Mouse (Mus musculus) intestine, embryonic 14.5 days (tissue): Measurements from ENCODE around the gene Gm44596. TPM values are rescaled to one million over a fixed set of nuclear protein-coding genes. Genes with fewer than 3 reads are reported as not detected.
A peak's percentile ranks its signal among the peaks of the same experiment; 100 is the strongest.

Experiments
- ATAC-seq: fragments of 200-750 bp; cut with Nextera tagmentation; replicated peaks from 2 replicates; pipeline ENCODE4 v1.8.0; 2017; ENCODE audit warnings: low read depth, moderate number of reproducible peaks, moderate TSS enrichment, moderate library complexity; ENCODE audit not compliant: low FRiP score, low TSS enrichment
- DNase-seq: peaks from one replicate; pipeline ENCODE4 v3.0.0-alpha.2; 2018; ENCODE audit warnings: low spot score
- H3K27ac ChIP-seq: fragments of 300-500 bp; sonication (generic); 2 replicates; pipeline ENCODE4 v1.5.1; 2014; ENCODE audit warnings: low read depth, mild to moderate bottlenecking, control low read depth
- H3K27me3 ChIP-seq: fragments of 300-500 bp; sonication (generic); replicated peaks from 2 replicates; pipeline ENCODE4 v1.6.1; 2014; ENCODE audit warnings: low read length, control low read depth; ENCODE audit not compliant: control insufficient read depth, insufficient read depth
- H3K36me3 ChIP-seq: fragments of 300-500 bp; sonication (generic); 2 replicates; pipeline ENCODE4 v1.6.1; 2014; ENCODE audit warnings: low read length, control low read depth; ENCODE audit not compliant: control insufficient read depth, insufficient read depth
- H3K4me1 ChIP-seq: fragments of 300-500 bp; sonication (generic); replicated peaks from 2 replicates; pipeline ENCODE4 v1.6.1; 2014; ENCODE audit warnings: low read length, control low read depth, mixed read lengths; ENCODE audit not compliant: control insufficient read depth, insufficient read depth
- H3K4me2 ChIP-seq: fragments of 300-500 bp; sonication (generic); 2 replicates; pipeline ENCODE4 v1.6.1; 2014; ENCODE audit warnings: low read length
- H3K4me3 ChIP-seq: fragments of 300-500 bp; sonication (generic); 2 replicates; pipeline ENCODE4 v1.5.1; 2014; ENCODE audit warnings: low read depth, low read length, control low read depth, mixed read lengths
- H3K9ac ChIP-seq: fragments of 300-500 bp; sonication (generic); 2 replicates; pipeline ENCODE4 v1.6.1; 2014; ENCODE audit warnings: mild to moderate bottlenecking, low read length
- H3K9me3 ChIP-seq: fragments of 300-500 bp; sonication (generic); 2 replicates; pipeline ENCODE4 v1.6.1; 2016; ENCODE audit warnings: low read length, control low read depth; ENCODE audit not compliant: control insufficient read depth
- WGBS: fragments of 180-500 bp; shearing (Covaris S2); extraction: QIAGEN DNeasy Blood & Tissue Kit; methylation state at CpG from one replicate; pipeline ENCODE4 v1.1.7; 2014; 5-methylcytosine and 5-hydroxymethylcytosine counted together
- polyA plus RNA-seq: library from polyadenylated mRNA; unstranded; fragments of >200 nt; fragmentation: Nextera tagmentation; extraction: Ambion mirVana; gene quantifications from 2 replicates; pipeline ENCODE4 v1.2.1, GENCODE M21; 2014

The Gm44596 gene
- polyA plus RNA-seq, 1 experiment from 2014 or later, result not detected

DNA sequence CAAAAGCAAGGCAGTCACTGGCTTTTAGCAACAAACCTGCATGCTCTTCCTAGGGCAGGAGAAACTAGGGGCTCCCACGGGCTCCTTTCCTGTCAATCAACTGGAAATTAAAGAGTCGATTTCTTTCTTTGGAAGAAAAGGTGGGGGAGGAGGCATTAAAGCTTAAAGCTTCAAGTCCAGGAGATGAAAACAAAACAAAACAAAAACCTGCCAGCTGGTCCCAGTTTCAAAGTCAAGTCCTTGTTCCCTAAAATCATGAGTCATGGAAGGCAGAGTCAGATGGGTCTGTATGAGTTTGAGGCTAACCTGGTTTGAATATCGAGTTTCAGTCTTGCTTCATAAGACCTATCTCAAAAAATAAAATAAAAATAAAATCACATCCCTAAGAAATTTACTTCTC lies 21.2 kb upstream of the Gm44596 start:
- H3K4me3 ChIP-seq, result no peak overlapping the region

DNA sequence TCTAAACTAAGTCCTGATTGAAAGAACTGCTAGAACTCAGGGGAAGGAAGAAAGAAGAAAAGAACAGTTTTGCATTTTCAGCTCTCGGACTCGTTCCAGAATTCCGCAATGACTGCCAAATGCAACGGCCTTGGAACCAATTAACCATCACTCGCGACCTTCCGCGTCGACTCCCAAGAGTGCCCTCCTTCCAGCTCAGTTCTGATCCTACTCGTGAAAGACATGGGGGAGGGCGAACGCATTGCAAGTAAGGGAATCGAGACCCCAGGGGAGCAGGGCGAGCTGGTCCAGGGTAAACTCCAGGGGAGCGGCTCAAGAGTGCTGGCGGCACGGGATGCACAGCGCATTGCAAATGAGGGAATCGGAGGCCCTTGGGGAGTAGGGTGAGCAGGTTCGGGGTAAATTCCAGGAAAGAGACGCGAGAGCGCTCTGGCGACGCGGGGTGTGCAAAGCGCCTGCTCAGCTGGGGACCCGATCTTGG lies 20.1 kb upstream of the Gm44596 start:
- Histone ChIP-seq H3K36me3 (peaks cover 35% of the 10 kb centered on the region), H3K27ac (peak overlapping the region; percentile 73), H3K27me3 (no peaks in the 10 kb centered on the region), H3K9ac (peak overlapping the region; percentile 65), H3K9me3 (no peaks in the 10 kb centered on the region), H3K4me2 (peak overlapping the region; percentile 81), H3K4me3 (peak overlapping the region; percentile 54), H3K4me1 (peaks cover 10% of the 10 kb centered on the region)
- DNase-seq (no peak), ATAC-seq (peak; percentile 73)
- WGBS, result under 1% methylated on average over 28 of the region's 28 CpGs

More for the DNA sequence above, 21.2 kb upstream of the Gm44596 start:
- Histone ChIP-seq H3K4me1 (peaks cover 10% of the 10 kb centered on the region), H3K4me2 (peak overlapping the region; percentile 81; the same call in 1 of the 2 replicates), H3K9ac (no peak overlapping the region), H3K27ac (no peak overlapping the region), H3K27me3 (no peaks in the 10 kb centered on the region), H3K9me3 (no peaks in the 10 kb centered on the region), H3K36me3 (peaks cover 35% of the 10 kb centered on the region)
- ATAC-seq (no peak), DNase-seq (no peak)
- WGBS, result 75% methylated on average over 3 of the region's 3 CpGs

DNA sequence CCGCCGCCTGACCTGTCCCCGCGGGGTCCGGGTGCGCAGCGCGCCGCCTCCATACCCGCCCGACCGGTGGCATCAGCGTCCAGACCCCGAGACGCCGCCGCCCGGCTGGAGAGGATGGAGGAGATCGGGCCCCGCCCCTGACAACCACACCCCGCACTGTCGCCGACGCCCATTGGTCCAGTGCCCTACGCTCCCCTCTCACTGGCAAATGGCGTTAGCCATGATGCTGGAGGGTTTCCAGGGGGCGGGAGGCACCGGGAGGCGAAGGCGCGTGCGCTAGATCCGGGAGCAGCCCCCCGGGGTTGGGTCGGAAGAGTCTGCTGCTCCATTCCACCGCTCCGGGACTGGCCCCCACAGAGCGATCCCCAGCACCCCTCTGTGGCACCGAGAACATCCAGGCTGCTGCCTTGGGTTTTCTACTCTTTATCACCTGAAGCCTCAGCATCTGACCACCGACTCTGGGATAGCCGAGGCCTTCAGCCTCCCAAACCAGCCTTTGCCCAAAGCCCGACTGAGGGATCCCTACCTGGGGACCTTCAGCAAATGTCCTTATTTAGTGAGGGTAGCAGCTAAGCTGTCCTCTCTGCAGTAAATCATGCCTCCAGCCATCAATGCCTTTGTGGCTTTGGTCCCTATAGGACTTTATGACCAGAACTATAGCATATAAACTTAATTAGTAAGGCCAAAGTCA lies 19.4 kb upstream of the Gm44596 start, which contains the start of gene Tulp3:
Gene Tulp3 (minus strand): TSS at position 126 of the 691 bp plus-strand sequence.
- peak within 1 kb of the TSS; percentile 81 for H3K4me2 ChIP-seq
- ATAC-seq (peak; percentile 99), DNase-seq (peak; percentile 99)
- peak within 1 kb of the TSS; percentile 65 for H3K9ac ChIP-seq
- H3K4me3 ChIP-seq, result peak within 1 kb of the TSS; percentile 54
- no peaks in the 10 kb centered on the region for H3K9me3 ChIP-seq
- WGBS, result 0% methylated on average over 42 of the region's 42 CpGs
- no peaks in the 10 kb centered on the region for H3K27me3 ChIP-seq
- H3K27ac ChIP-seq, result peak within 1 kb of the TSS; percentile 73
- peaks cover 30% of the 10 kb centered on the region for H3K36me3 ChIP-seq
- peaks cover 13% of the 10 kb centered on the region for H3K4me1 ChIP-seq

DNA sequence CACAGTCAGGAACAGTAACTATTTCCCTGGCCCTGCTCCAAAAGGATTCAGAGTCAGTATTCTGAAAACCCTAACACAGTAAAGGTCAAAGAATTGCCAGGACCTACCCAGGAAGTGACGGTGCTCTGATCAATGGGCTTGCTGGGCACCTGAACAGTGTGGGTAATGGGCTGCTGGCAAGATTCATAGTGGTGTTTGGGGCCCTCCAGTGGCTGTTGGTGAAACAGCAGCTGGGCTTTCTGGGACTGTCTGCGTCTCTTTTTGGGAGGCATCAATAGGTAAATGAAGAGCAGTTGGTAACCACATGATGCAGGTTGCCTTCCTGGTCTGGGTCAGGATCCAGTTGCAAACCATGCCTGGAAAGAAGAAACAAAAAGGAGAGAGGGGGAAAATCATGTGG lies 16.3 kb upstream of the Gm44596 start:
- H3K4me3 ChIP-seq, result no peak overlapping the region
- peaks cover 26% of the 10 kb centered on the region for H3K4me1 ChIP-seq
- H3K4me2 ChIP-seq, result no peak overlapping the region
- H3K36me3 ChIP-seq, result peaks cover 27% of the 10 kb centered on the region
- no peak overlapping the region for H3K27ac ChIP-seq
- no peaks in the 10 kb centered on the region for H3K27me3 ChIP-seq
- WGBS, result 21% methylated on average over 2 of the region's 2 CpGs
- ATAC-seq (no peak), DNase-seq (peak; percentile 81)
- no peaks in the 10 kb centered on the region for H3K9me3 ChIP-seq
- no peak overlapping the region for H3K9ac ChIP-seq

DNA sequence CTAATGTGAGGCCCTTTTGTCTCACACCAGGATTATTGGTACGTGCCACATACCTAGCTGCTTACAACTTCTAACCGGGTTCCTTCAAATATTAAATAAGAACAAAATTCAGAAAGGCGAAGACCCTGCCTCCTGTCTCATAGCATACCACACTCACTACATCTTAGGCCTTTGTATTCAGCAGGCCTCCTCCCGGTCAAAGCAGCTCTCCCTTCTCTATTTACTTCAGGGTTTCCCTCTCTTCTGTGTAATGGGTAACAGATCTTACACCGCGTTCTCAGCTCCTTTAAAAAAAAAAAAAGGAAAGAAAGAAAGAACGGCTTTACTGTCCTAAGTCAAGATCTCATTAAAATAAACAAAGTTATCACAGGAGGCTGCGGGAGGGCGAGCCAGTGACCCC lies 13.4 kb upstream of the Gm44596 start:
- Histone ChIP-seq H3K27ac (peak overlapping the region; percentile 95), H3K36me3 (peaks cover 36% of the 10 kb centered on the region), H3K27me3 (no peaks in the 10 kb centered on the region), H3K4me2 (peak overlapping the region; percentile 79), H3K4me1 (peaks cover 17% of the 10 kb centered on the region), H3K9ac (peak overlapping the region; percentile 92), H3K9me3 (no peaks in the 10 kb centered on the region), H3K4me3 (peak overlapping the region; percentile 67)
- ATAC-seq (no peak), DNase-seq (peak; percentile 52)
- WGBS, result 17% methylated on average over 9 of the region's 9 CpGs

DNA sequence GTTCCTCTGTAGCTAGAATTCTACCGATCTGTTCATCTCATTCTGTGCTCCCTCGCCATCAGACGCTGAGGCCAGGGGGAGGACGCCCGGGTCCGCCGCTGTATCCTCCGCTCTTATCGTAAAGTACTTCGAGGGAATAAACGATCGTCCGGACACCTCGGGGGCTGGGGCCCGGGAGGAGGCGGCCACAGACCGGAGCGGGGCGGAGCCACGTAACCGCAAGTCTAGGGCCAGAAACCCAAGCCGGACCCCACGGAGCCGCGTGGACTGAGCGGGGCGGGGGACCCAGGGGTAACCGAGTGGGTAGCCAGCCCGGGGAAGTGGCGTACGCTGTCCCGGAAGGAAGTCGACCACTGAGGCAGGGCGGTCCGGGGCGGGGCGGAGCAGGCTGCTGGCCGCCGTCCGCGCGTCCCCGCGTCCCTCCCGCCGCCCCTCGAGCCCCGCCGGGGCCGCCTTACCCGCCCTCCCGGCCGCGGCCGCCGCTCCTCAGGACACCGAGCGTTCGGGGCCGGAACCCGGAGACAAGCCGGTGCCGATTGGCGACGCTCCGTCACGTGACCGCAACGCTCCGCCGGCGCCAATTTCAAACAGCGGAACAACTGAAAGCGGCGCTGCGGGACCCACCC lies 12.8 kb upstream of the Gm44596 start, which contains the start of the genes Rhno1 and Foxm1:
Gene Rhno1 (minus strand): TSS at position 531 of the 626 bp plus-strand sequence.
Gene Foxm1 (plus strand): TSS at position 587 of the 626 bp plus-strand sequence.
- peak within 1 kb of the TSS; percentile 67 for H3K4me3 ChIP-seq
- ATAC-seq, result peak; percentile 89
- under 1% methylated on average over 70 of the region's 76 CpGs for WGBS

DNA sequence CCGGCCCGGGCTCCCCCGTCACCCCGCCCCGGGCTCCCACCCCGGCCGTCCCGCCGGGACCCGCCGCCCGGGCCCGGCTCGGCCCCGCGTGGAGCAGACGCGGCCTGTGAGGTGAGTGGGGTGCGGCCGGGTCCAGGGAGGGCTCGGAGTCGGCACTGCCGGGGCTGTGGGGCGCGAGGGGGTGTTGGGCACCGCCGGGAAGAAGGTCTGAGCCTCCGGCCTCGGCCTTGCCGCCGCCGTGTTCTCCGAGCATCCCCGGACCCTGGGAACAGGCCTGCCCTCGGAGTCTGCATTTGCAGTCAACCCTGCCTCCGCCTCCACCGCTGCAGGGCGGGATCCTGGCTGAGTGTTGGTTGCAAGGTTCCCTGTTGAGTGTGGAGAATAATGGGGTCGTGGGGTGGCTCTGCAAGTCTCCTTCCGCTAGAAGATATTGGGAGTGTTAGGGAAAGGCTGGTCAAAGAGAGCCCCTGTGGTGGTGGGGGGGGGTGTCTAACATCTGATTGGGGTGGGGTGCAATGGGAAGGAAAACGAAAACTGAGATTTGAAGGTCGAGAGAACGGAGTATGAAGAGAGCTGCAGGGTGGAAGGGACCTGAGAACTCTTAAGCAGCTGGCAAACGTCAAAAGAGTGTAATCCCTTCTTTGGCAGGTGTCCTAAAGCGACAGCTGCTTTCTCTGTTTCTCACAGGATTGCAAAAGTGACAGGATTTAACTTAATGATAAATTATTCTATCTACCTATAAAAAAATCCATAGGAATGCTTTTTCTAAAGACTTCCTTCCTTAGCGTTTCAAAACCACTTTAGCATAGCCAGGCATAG lies 12.1 kb upstream of the Gm44596 start:
- DNase-seq (peak; percentile 83), ATAC-seq (no peak; the same call in 1 of the 2 replicates)
- H3K4me2 ChIP-seq, result peak overlapping the region; percentile 79
- 1% methylated on average over 45 of the region's 46 CpGs for WGBS
- H3K27ac ChIP-seq, result peak overlapping the region; percentile 95
- peak overlapping the region; percentile 92 for H3K9ac ChIP-seq
- H3K4me1 ChIP-seq, result peaks cover 17% of the 10 kb centered on the region
- H3K27me3 ChIP-seq, result no peaks in the 10 kb centered on the region
- no peaks in the 10 kb centered on the region for H3K9me3 ChIP-seq
- peak overlapping the region; percentile 67 for H3K4me3 ChIP-seq
- H3K36me3 ChIP-seq, result peaks cover 35% of the 10 kb centered on the region

More for the DNA sequence above, 12.8 kb upstream of the Gm44596 start, which contains the start of the genes Rhno1 and Foxm1:
- Histone ChIP-seq H3K9me3 (no peaks in the 10 kb centered on the region), H3K4me1 (peaks cover 17% of the 10 kb centered on the region), H3K36me3 (peaks cover 36% of the 10 kb centered on the region), H3K27me3 (no peaks in the 10 kb centered on the region), H3K27ac (peak within 1 kb of the TSS; percentile 95), H3K9ac (peak within 1 kb of the TSS; percentile 92), H3K4me2 (peak within 1 kb of the TSS; percentile 79)
- peak; percentile 93 for DNase-seq

DNA sequence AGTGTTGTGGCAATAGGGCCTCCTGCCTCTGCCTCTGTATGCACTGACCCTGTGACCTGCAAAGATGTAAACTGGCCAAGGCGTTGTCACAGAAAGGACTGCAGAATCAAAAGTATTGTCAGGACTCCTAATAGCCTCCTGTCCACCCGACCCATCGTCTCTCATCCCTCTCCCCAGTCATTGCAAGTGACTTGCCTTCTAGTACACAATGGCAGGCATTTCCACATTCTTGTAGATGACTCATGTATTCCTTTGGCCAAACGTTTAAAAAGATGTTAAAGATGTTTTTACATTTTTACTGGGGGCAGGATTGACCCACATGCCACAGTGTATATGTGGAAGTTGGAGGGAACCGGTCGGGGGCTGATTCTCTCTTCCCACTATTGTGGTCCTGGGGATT lies 10.6 kb upstream of the Gm44596 start:
- no peak for ATAC-seq
- DNase-seq, result no peak
- Histone ChIP-seq H3K9ac (no peak overlapping the region), H3K4me1 (peaks cover 17% of the 10 kb centered on the region), H3K4me3 (no peak overlapping the region), H3K27me3 (no peaks in the 10 kb centered on the region), H3K36me3 (peaks cover 40% of the 10 kb centered on the region), H3K9me3 (no peaks in the 10 kb centered on the region), H3K4me2 (no peak overlapping the region), H3K27ac (no peak overlapping the region)
- WGBS, result 69% methylated on average over 6 of the region's 6 CpGs
